Mouse (Mus musculus): ENCODE measurements around the gene Gng12. TPM values are rescaled to one million over a fixed set of nuclear protein-coding genes. Genes with fewer than 3 reads are reported as not detected.
"Not testable (repeated sequence)": the region's sequence is repeated elsewhere in the genome, so short reads cannot be mapped to it uniquely, and the experiment has no call there.

Gng12 gene
- polyA plus RNA-seq, 1 experiment from 2014 or later = 34.7 TPM

- no peak overlapping the region for H3K4me3 ChIP-seq
- no peaks in the 10 kb centered on the region for H3K9me3 ChIP-seq
- no peak overlapping the region for H3K27ac ChIP-seq (replicated peaks)
- H3K27me3 ChIP-seq = peaks cover 14% of the 10 kb centered on the region
- no peak overlapping the region for H3K9ac ChIP-seq (replicated peaks)
- no peak for ATAC-seq (ENCODE audit: low FRiP score, low read depth)
- no peak overlapping the region for H3K4me2 ChIP-seq (replicated peaks)
- no peaks in the 10 kb centered on the region for H3K4me1 ChIP-seq
- 81% methylated on average over 4 of the region's 4 CpGs for WGBS
- H3K36me3 ChIP-seq = no peaks in the 10 kb centered on the region
Observed at GRCm38 (mm10) chr6:67023729-67024128, 127.5 kb downstream of the Gng12 start.

- no peak overlapping the region for H3K4me2 ChIP-seq (replicated peaks)
- no peak overlapping the region for H3K9ac ChIP-seq (replicated peaks)
- H3K27ac ChIP-seq (replicated peaks) = no peak overlapping the region
- H3K4me1 ChIP-seq = peaks cover 9% of the 10 kb centered on the region; the same call in 1 of the 2 replicates
- ATAC-seq (ENCODE audit: low FRiP score, low read depth) = no peak
- peaks cover 36% of the 10 kb centered on the region for H3K27me3 ChIP-seq
- H3K4me3 ChIP-seq = no peak overlapping the region
- WGBS = 84% methylated on average over 3 of the region's 3 CpGs
- no peaks in the 10 kb centered on the region for H3K36me3 ChIP-seq
- no peaks in the 10 kb centered on the region for H3K9me3 ChIP-seq
Observed at GRCm38 (mm10) chr6:67026661-67027060, 130.5 kb downstream of the Gng12 start.

GRCm38 (mm10) chr6:67027438-67028142, 131.4 kb downstream of the Gng12 start:
- 86% methylated on average over 9 of the region's 9 CpGs for WGBS
- Histone ChIP-seq H3K4me1 (peaks cover 9% of the 10 kb centered on the region; the same call in 1 of the 2 replicates), H3K27me3 (peaks cover 38% of the 10 kb centered on the region), H3K9me3 (no peaks in the 10 kb centered on the region), H3K27ac (replicated peaks) (no peak overlapping the region), H3K36me3 (no peaks in the 10 kb centered on the region), H3K4me3 (no peak overlapping the region), H3K9ac (replicated peaks) (no peak overlapping the region), H3K4me2 (replicated peaks) (no peak overlapping the region)
- no peak for ATAC-seq (ENCODE audit: low FRiP score, low read depth)

GRCm38 (mm10) chr6:67029312-67029950, 133.2 kb downstream of the Gng12 start:
- Histone ChIP-seq H3K4me3 (no peak overlapping the region), H3K4me1 (peaks cover 14% of the 10 kb centered on the region), H3K36me3 (no peaks in the 10 kb centered on the region), H3K4me2 (replicated peaks) (no peak overlapping the region), H3K27me3 (peaks cover 48% of the 10 kb centered on the region), H3K9me3 (no peaks in the 10 kb centered on the region), H3K9ac (replicated peaks) (no peak overlapping the region), H3K27ac (replicated peaks) (no peak overlapping the region)
- no peak for ATAC-seq (ENCODE audit: low FRiP score, low read depth)
- 26% methylated on average over 5 of the region's 5 CpGs for WGBS

GRCm38 (mm10) chr6:67029987-67030386, 133.8 kb downstream of the Gng12 start:
- Histone ChIP-seq H3K36me3 (no peaks in the 10 kb centered on the region), H3K9me3 (no peaks in the 10 kb centered on the region), H3K27me3 (peaks cover 51% of the 10 kb centered on the region), H3K4me3 (no peak overlapping the region), H3K4me2 (replicated peaks) (no peak overlapping the region), H3K9ac (replicated peaks) (no peak overlapping the region), H3K4me1 (peaks cover 18% of the 10 kb centered on the region), H3K27ac (replicated peaks) (no peak overlapping the region)
- WGBS = 20% methylated on average over 3 of the region's 3 CpGs
- ATAC-seq (ENCODE audit: low FRiP score, low read depth) = no peak

GRCm38 (mm10) chr6:67030416-67030815, 134.2 kb downstream of the Gng12 start:
- Histone ChIP-seq H3K9ac (replicated peaks) (no peak overlapping the region), H3K9me3 (no peaks in the 10 kb centered on the region), H3K27ac (replicated peaks) (no peak overlapping the region), H3K4me1 (peaks cover 20% of the 10 kb centered on the region), H3K4me2 (replicated peaks) (no peak overlapping the region), H3K4me3 (no peak overlapping the region), H3K27me3 (peaks cover 51% of the 10 kb centered on the region), H3K36me3 (no peaks in the 10 kb centered on the region)
- no peak; the same call in 1 of the 2 replicates for ATAC-seq (ENCODE audit: low FRiP score, low read depth)
- 2% methylated on average over 2 of the region's 2 CpGs for WGBS

GRCm38 (mm10) chr6:67030846-67031245, 134.6 kb downstream of the Gng12 start:
- Histone ChIP-seq H3K4me3 (no peak overlapping the region), H3K4me2 (replicated peaks) (no peak overlapping the region), H3K36me3 (no peaks in the 10 kb centered on the region), H3K27ac (replicated peaks) (no peak overlapping the region), H3K4me1 (peaks cover 24% of the 10 kb centered on the region), H3K9ac (replicated peaks) (no peak overlapping the region), H3K27me3 (peaks cover 51% of the 10 kb centered on the region), H3K9me3 (no peaks in the 10 kb centered on the region)
- no peak for ATAC-seq (ENCODE audit: low FRiP score, low read depth)
- 27% methylated on average over 5 of the region's 5 CpGs for WGBS

GRCm38 (mm10) chr6:67032551-67032950, 136.4 kb downstream of the Gng12 start:
- Histone ChIP-seq H3K4me1 (peaks cover 27% of the 10 kb centered on the region), H3K27me3 (peaks cover 49% of the 10 kb centered on the region)
- H3K9me3 ChIP-seq; H3K4me3 ChIP-seq; ATAC-seq (ENCODE audit: low FRiP score, low read depth); H3K27ac ChIP-seq (replicated peaks); H3K36me3 ChIP-seq; H3K4me2 ChIP-seq (replicated peaks); H3K9ac ChIP-seq (replicated peaks): not testable (repeated sequence)

- H3K36me3 ChIP-seq; H3K4me3 ChIP-seq; ATAC-seq (ENCODE audit: low FRiP score, low read depth); H3K9ac ChIP-seq (replicated peaks); H3K27ac ChIP-seq (replicated peaks); H3K4me2 ChIP-seq (replicated peaks); H3K9me3 ChIP-seq: not testable (repeated sequence)
- 98% methylated on average over 3 of the region's 4 CpGs for WGBS
- H3K4me1 ChIP-seq = peaks cover 29% of the 10 kb centered on the region
- H3K27me3 ChIP-seq = peaks cover 45% of the 10 kb centered on the region
Observed at GRCm38 (mm10) chr6:67032972-67033371, 136.8 kb downstream of the Gng12 start.

GRCm38 (mm10) chr6:67033604-67034003, 137.4 kb downstream of the Gng12 start:
- no peak for ATAC-seq (ENCODE audit: low FRiP score, low read depth)
- Histone ChIP-seq H3K4me2 (replicated peaks) (no peak overlapping the region), H3K27me3 (peaks cover 38% of the 10 kb centered on the region), H3K9ac (replicated peaks) (no peak overlapping the region), H3K9me3 (no peaks in the 10 kb centered on the region), H3K36me3 (no peaks in the 10 kb centered on the region), H3K27ac (replicated peaks) (no peak overlapping the region), H3K4me3 (no peak overlapping the region), H3K4me1 (peaks cover 29% of the 10 kb centered on the region)
- 74% methylated on average over 4 of the region's 4 CpGs for WGBS

GRCm38 (mm10) chr6:67034331-67035130, 138.3 kb downstream of the Gng12 start:
- ATAC-seq (ENCODE audit: low FRiP score, low read depth) = no peak
- peak overlapping the region; percentile 29 for H3K4me2 ChIP-seq (replicated peaks)
- H3K27me3 ChIP-seq = peaks cover 30% of the 10 kb centered on the region
- peaks cover 29% of the 10 kb centered on the region for H3K4me1 ChIP-seq
- no peak overlapping the region for H3K27ac ChIP-seq (replicated peaks)
- 0 out of 2 replicates have a peak overlapping the region, but pooled peaks have one; percentile 24 for H3K9ac ChIP-seq (replicated peaks)
- H3K4me3 ChIP-seq = 0 out of 2 replicates have a peak overlapping the region, but pooled peaks have one; percentile 3
- no peaks in the 10 kb centered on the region for H3K36me3 ChIP-seq
- no peaks in the 10 kb centered on the region for H3K9me3 ChIP-seq
- 56% methylated on average over 7 of the region's 7 CpGs for WGBS

All from midbrain, embryonic 12.5 days (tissue).